Mouse (Mus musculus): ENCODE results near the gene Ifnab.
A peak's percentile ranks its signal among the peaks of the same experiment; 100 is the strongest.

Ifnab gene

DNA sequence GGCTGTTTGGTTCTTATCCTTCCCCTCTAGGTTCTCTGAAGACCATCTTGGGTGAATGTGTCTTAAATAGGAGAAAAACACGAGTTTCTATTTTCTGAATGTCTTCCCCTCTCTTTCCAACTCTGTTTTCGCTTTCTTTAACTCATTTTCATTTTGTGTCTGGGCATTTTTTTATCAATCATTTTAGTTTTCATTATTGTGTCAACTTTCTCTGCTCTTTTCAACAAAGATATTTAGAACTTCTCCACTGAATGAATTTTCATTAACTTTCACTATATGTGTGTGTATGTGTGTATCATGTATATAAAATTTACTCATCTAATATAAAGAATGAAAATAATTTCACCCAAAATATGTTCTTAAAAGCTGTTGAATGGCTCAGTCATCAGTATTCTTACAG is at the start of gene Ifnab:
Gene Ifnab, minus strand, starts transcription at position 101 of the 400 bp plus-strand sequence.
- no peak for DNase-seq

GRCm38 (mm10) chr4:88739036-88739435 is 47.9 kb upstream of the Ifnab start:
- no peak for DNase-seq

DNA sequence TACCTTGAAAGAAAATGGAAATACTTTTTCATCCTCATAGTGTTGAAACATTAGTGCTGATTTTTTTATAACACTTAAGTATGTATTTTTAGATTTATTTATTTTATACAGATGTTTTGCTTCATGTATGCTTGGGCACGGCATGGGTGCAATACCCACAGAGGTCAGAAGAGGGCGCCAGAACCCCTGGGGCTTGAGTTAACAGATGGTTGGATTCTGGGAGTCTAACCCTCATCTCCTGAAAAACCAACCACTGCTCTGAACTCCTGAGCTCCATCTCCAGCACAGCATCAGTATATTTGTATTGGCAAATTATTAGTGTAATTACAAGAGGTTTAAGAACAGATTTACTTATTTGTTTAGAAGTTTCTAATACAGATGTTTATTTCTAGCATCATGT is 47.3 kb upstream of the Ifnab start:
- peak; percentile 53 for DNase-seq

DNA sequence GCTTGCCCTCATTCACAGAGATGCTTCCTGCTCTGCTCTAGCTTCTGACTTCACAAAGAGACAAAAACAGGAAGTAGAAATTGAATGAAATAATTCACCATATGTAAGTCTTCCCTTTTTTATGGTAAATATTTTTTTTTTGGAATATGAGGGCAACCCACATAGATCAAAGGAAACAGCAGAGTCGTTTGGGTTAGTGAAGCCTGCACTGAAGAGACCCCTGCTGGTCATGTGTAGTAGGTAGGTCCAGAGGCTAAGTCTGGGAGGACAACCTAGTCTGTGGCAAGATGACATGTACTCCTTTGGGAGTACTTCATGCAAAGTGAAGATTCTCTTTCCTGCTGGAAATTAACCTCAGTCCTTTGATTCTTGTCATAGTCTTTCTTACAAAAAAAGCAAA is 36.2 kb upstream of the Ifnab start:
- DNase-seq, result no peak

GRCm38 (mm10) chr4:88726727-88727126 is 35.6 kb upstream of the Ifnab start:
- no peak for DNase-seq

- no peak for DNase-seq
Observed at GRCm38 (mm10) chr4:88723497-88724090, 32.4 kb upstream of the Ifnab start.

- peak; percentile 95 for DNase-seq
Observed at GRCm38 (mm10) chr4:88721791-88722721, 30.9 kb upstream of the Ifnab start, which contains the start of the genes Gm26566 and Klhl9. Gene Gm26566 (plus strand): TSS chr4:88721805. Gene Klhl9 (minus strand): TSS chr4:88722465.

- DNase-seq, result no peak
Observed at GRCm38 (mm10) chr4:88718715-88719114, 27.6 kb upstream of the Ifnab start.

GRCm38 (mm10) chr4:88715059-88715458 is 23.9 kb upstream of the Ifnab start:
- no peak for DNase-seq

DNA sequence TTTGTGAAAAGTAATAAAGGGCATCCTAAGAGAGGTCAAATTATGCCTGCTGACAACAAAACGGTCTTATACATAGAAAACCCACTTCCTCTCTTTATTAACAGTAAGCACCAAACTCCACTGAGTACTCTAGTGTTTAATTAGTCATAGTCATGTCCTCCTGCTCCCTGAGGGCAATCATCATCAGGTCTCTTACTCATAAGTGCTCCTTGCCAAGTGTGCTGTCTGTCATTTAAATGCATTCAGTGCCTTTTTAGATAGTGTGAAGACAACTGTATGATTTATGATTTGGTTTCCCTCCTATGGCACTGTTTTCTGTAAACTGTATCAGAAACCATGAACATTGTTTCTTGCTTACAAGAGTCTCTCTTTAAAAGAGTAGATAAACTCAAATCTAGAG is 23.1 kb upstream of the Ifnab start:
- no peak for DNase-seq

- DNase-seq, result no peak
Observed at GRCm38 (mm10) chr4:88707128-88707826, 16.1 kb upstream of the Ifnab start.

- DNase-seq, result no peak
Observed at GRCm38 (mm10) chr4:88705924-88706323, 14.8 kb upstream of the Ifnab start.

GRCm38 (mm10) chr4:88699301-88699700 is 8.1 kb upstream of the Ifnab start:
- DNase-seq, result no peak

- no peak for DNase-seq
Observed at GRCm38 (mm10) chr4:88698781-88699180, 7.6 kb upstream of the Ifnab start.

- no peak for DNase-seq
Observed at GRCm38 (mm10) chr4:88697753-88698152, 6.6 kb upstream of the Ifnab start.

DNA sequence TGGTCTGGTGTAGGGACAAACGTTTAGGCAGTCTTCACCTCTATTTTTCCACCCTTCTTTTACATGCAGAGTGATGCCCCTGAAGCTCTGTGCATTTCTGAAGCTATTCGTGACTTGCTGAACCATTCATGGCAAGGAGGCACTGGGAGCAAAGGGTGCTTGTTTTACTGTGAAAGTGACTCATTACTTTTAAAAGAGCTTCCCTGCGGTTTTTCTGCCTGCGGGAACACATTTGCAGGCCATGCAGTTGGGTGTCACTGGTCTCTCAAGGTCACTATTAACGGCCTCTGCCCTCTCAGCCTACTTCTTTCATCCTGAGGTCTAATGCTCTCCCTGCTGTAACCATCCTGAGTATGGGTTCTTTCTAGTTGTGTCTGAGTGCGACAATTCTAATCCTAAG is 5.9 kb upstream of the Ifnab start:
- DNase-seq, result no peak

DNA sequence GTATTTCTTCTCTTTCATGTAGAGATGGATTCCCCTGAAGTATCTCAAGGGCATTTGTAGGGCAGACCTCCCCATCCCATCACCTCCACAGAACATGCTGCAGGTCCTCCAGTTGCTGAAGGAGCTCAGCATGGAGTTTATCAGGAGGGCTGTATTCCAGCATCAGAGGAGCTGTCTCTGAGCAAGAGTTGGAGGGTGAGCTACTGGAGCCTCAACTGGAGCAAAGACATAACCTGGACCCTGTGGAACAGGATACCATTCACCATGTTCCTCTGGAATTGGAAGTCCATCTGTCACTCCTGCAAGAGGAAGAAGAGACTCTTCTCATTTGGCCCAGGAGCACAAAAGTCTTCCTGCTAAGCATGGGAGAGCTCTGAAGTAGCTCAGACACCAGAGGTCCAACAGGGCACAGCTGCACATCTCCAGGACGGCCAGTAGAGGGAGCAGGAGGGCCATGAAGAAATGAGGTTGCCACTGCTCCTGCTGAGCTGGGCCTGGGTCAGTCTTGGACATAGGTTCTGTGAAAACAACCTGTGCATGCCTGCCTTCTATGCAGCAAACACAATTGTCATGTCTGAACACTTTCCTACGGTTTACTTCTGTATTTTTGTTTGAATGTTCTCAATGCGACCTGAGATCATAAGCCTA is 5.2 kb upstream of the Ifnab start:
- peak; percentile 75 for DNase-seq

- DNase-seq, result no peak
Observed at GRCm38 (mm10) chr4:88693392-88693791, 2.2 kb upstream of the Ifnab start.

DNA sequence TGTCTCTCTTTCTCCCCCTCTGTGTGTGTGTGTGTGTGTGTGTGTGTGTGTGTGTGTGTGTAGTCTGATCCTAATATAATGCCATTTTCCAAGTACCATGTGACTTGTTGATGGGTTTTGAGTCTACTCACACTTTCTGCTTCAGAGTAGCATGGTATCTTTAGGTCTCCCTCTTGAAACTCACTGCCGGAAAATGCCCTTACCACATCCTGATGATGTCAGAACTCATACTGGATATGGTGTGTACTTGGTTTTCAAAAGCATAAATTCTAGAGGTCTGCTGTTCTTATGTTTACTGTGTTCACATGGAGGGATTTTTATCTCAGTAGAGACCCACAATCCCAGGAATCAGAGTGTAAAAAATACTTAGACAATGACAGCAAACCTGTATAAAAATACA is 1.4 kb upstream of the Ifnab start:
- DNase-seq, result no peak

DNA sequence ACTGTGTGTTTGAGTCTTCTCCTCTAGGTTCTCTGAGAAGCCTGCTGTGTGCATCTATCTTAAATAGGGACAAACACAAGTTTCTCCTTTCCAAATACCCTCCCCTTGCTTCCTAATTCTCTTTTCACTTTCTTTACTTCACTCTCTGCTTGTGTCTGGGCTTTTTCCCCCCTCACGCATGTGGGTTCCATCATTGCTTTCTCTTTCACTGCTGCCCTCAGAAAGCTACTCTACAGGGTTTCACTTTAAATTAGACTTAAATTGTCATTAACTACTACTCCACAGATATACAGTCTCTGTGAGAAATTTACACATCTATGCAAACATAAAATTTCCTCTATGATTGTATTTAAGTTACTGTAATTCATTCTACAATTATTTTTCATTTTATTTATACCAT is 7.3 kb downstream of the Ifnab start, which contains the start of gene Ifna2:
Gene Ifna2, minus strand, starts transcription at position 101 of the 400 bp plus-strand sequence.
- no peak for DNase-seq

- no peak for DNase-seq
Observed at GRCm38 (mm10) chr4:88681353-88681752, 9.8 kb downstream of the Ifnab start.

GRCm38 (mm10) chr4:88680362-88680761 is 10.8 kb downstream of the Ifnab start:
- peak; percentile 10 for DNase-seq

- DNase-seq, result no peak
Observed at GRCm38 (mm10) chr4:88676824-88677223, 14.3 kb downstream of the Ifnab start, which contains the start of gene Ifna16. Gene Ifna16 (minus strand): TSS chr4:88676924.
